Mouse (Mus musculus) heart, postnatal 0 days (tissue): ENCODE results near the gene Selp.

Source experiments
- CTCF ChIP-seq: IDR thresholded peaks from 2 replicates; pipeline ENCODE4 v1.5.1; 2016; ENCODE audit warnings: antibody characterized with exemption, control low read depth, low read depth
- EP300 ChIP-seq: IDR thresholded peaks from 2 replicates; pipeline ENCODE4 v1.6.1; 2016; ENCODE audit warnings: antibody characterized with exemption, low read depth

GRCm38 (mm10) chr1:164073091-164073490, 42.0 kb upstream of the Selp start:
- TF ChIP-seq EP300 (no peak), CTCF (no peak)
